Mouse (Mus musculus): ENCODE data around the gene Prom2. TPM values are rescaled to one million over a fixed set of nuclear protein-coding genes. Genes with fewer than 3 reads are reported as not detected.

The Prom2 gene
- 0.05 and 0.79 TPM in 2 replicates for polyA plus RNA-seq (2012; rRNA removed)

DNA sequence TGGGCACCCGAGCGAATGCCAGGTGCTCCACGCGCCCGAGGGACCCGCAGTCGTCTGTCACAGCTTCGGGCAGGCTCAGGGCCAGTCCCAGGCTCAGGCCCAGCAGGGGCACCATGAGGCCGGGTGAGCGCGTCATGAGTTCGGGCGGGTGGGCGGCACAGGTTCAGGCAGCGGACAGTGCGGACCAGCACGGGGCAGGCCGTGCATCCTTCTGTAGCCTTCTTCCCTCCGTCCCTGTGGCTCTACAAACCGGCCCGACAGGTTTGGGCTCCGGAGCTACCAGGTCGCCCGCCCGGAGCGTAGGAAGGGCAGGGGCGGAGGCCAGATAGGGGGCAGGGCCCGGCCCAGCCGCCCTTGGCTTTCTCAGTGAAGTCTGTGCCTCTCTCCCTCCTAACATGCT is at the start of gene Prom2:
Gene Prom2, minus strand, starts transcription at position 283 of the 400 bp plus-strand sequence.

DNA sequence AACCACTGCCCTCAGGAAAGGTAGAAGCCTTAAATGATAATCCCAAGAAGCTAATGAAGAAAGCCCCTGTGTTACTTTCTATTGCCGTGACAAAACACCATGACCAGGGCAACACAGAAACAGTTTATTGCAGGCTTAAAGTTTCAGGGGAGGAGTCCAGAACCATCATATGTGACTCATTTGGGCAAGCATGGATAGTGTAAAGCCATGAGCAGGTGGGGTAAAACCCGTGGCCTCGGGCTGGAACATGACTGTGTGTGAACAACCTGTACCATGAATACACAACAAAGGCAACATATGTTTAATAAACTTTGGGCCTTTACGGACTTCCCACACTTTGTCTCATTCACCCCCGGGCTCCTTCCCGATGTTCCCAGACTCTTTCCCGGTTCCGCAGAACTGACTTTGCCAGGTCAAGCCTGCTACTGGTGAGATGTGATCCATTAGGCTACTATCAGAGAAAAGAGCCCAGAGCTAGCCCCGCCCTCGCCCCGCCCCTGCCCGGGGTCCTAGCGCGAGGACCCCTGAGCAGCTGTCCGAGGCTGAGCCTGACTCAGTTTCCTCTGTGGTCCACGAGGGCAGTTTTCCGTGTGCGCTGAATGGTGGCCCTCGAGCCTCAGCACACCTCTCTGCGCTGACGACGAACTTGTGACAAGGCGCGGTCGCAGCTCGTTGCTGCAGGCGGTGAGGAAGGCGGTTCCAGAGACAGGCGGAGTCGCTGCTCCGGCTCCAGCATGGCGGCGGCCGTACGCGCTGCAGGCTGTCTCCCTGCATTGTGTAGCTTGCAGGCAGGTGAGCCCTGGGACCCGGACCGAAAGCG is 45.6 kb upstream of the Prom2 start, which contains the start of the genes Zfp661 and Mrps5:
Gene Zfp661, minus strand, starts transcription at position 401 of the 820 bp plus-strand sequence.
Gene Mrps5, plus strand, starts transcription at position 529 of the 820 bp plus-strand sequence.

DNA sequence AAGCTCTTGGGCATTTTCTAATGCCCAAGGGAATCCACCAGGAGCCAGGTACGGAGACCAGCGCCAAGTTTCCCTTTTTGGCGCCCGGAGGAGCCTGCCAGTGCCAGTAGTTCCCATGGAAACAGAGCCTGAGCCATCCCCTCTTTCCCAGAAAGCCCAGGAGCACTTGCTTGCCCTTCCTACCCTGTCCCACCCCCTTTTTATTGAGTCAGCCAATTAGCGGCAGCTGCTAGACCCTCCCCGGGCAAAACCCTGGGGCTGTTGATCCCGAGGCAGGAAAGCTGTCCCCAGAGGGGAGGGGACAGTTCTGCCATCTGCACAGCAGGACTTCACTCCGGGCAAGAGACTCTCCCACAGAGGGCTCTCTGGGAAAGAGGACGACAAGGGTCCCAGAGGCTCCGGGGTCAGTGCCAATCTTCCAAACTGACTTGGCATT is 19.2 kb downstream of the Prom2 start, which contains the start of gene Kcnip3:
Gene Kcnip3, minus strand, starts transcription at position 89 of the 436 bp plus-strand sequence.

Other genes starting within 250 kb of the Prom2 start
- gene Dusp2, start 205.3 kb downstream of the Prom2 start, polyA plus RNA-seq (2012; rRNA removed), result 6.6 and 7.5 TPM in 2 replicates
- gene Astl, start 202.8 kb downstream of the Prom2 start, polyA plus RNA-seq (2012; rRNA removed), result not detected in 2 replicates
- gene Adra2b, start 178.3 kb downstream of the Prom2 start, polyA plus RNA-seq (2012; rRNA removed), result 0.18 and 0.20 TPM in 2 replicates
- 0.06 and 0.30 TPM in 2 replicates for gene Gpat2, start 116.3 kb downstream of the Prom2 start, polyA plus RNA-seq (2012; rRNA removed)
- 28.9 and 31.4 TPM in 2 replicates for gene Fahd2a, start 96.9 kb downstream of the Prom2 start, polyA plus RNA-seq (2012; rRNA removed)
- 12.7 and 14.6 TPM in 2 replicates for gene Kcnip3, start 19.4 kb downstream of the Prom2 start, polyA plus RNA-seq (2012; rRNA removed)
- 9.4 and 10.4 TPM in 2 replicates for gene Zfp661, start 45.6 kb upstream of the Prom2 start, polyA plus RNA-seq (2012; rRNA removed)
- gene Mrps5, start 45.8 kb upstream of the Prom2 start, polyA plus RNA-seq (2012; rRNA removed), result 143 and 146 TPM in 2 replicates
- gene Mal, start 115.2 kb upstream of the Prom2 start, polyA plus RNA-seq (2012; rRNA removed), result 0.66 and 1.2 TPM in 2 replicates
- 0.87 and 2.4 TPM in 2 replicates for gene Mall, start 188.5 kb upstream of the Prom2 start, polyA plus RNA-seq (2012; rRNA removed)
- 24.0 and 25.0 TPM in 2 replicates for gene Nphp1, start 247.4 kb upstream of the Prom2 start, polyA plus RNA-seq (2012; rRNA removed)

Data from central nervous system, embryonic 14 days (tissue).